Mouse (Mus musculus) megakaryocyte progenitor cell, adult 5-6 weeks (primary cell): ENCODE data around the gene Gpr4. TPM values are rescaled to one million over a fixed set of nuclear protein-coding genes. Genes with fewer than 3 reads are reported as not detected.

Experiments used
- ATAC-seq: replicated peaks from 2 replicates; pipeline ENCODE4 v1.8.0; 2016; ENCODE audit warnings: mild to moderate bottlenecking, moderate TSS enrichment, inconsistent platforms; ENCODE audit not compliant: poor library complexity
- total RNA-seq, 2 experiments: library from RNA; stranded (forward) in 1 of 2; stranded (reverse) in 1 of 2; fragments of 157-497, 149-512 nt in 1 of 2; fragments of 200-1000 nt in 1 of 2; gene quantifications; 2 replicates each; pipeline versions ENCODE4 v1.2.3 to v1.2.4; 2015 to 2017

The Gpr4 gene
- total RNA-seq (2015), result 0.12 TPM in 1 of 2 replicates, not detected in the other
- total RNA-seq (2017), result not detected in 2 replicates

DNA sequence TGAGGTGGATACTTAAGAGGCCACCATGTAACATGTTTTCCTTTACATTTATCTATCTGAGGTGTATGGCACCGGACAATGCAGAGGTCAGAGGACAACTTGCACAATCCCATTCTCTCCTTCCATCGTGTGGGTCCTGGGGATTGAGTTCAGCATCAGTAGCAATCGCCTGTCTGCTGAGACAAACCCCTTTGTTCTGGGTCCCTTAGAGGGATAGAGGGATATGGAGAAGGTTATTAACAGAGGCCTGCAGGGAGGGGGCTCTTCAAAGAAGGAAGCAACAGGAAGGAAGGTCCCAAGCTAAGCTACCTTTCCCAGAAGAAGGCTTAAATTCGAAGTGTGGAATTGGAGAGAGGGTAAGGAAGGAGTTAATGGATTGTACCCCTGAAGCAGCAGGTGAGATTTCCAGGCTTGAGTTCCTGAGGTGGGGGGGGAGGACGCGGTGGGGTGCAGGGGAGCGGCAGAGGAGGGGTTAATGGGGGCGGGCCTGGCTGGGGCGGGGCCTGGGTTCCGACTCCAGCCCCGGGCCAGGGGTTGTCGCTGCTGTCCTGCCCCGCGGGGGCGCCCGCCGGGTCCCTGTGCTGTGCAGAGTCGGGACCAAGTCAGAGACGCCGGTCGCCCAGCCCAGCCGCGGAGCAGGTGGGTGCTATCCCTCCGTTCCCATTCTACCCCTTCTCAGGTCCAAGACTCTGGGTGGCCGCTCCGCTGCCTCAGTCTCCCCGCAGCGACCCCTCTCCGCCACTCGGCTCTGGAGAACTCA is at the start of gene Gpr4:
Gene Gpr4, plus strand, starts transcription at position 543 of the 760 bp plus-strand sequence.
- ATAC-seq, result peak; percentile 51

DNA sequence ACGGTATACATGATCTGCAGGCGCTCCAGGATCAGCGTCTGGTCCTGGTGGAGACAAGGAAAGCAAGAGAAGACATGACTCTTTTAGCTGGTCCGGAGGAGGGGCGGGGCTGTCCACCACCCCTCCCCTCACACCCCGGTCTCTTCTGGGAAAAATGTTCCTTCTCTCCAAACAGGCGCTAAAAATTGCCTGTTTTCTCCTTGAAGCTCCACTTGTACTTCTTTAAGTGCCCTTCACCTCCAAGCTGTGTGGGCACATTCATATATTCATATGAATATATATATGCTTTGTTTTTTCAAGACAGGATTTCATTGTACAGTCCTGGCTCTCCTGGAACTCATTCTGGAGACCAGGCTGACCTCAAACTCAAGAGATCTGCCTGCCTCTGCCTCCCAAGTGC is 49.4 kb upstream of the Gpr4 start:
- ATAC-seq, result no peak

DNA sequence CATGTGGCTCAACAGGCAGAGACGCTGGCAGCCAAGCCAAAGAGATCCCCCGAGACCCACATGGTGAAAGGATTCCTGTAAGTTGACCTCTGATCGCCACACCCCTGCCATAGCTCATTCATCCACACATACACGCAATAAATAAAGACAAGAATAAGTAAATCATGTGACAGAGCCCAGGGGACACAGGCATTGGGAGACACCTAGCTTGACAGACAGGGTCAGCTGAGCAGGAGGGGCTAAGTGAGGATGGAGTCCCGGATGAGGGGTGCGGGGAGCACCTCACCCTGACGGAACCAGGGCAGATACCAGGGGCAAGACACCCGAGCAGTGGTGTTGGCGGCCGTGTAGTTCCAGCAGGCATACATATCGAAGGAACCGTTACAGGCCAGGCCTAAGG is 48.6 kb upstream of the Gpr4 start:
- ATAC-seq, result no peak

GRCm38 (mm10) chr7:19164189-19164588 is 48.1 kb upstream of the Gpr4 start:
- ATAC-seq, result peak; percentile 42

DNA sequence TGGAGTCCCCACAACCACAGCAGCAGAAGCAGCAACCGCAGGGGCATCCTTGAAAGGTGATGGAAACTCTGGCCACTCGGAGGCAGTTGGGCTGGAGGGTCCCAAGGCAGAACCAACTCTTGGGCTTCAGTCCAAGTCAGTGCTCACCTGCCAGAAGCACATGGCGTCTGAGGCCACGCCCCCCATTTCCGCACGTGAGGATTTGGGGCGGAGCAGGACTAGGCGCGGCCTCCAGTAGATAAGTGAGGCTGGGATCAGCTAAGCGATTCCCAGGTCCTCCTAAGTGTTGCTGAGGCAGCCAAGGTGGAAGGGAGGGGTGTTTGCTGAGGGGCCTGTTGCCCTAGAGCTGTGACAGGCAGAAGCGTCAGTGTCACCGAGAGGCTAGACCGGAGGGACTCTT is 47.4 kb upstream of the Gpr4 start:
- ATAC-seq, result peak; percentile 34

DNA sequence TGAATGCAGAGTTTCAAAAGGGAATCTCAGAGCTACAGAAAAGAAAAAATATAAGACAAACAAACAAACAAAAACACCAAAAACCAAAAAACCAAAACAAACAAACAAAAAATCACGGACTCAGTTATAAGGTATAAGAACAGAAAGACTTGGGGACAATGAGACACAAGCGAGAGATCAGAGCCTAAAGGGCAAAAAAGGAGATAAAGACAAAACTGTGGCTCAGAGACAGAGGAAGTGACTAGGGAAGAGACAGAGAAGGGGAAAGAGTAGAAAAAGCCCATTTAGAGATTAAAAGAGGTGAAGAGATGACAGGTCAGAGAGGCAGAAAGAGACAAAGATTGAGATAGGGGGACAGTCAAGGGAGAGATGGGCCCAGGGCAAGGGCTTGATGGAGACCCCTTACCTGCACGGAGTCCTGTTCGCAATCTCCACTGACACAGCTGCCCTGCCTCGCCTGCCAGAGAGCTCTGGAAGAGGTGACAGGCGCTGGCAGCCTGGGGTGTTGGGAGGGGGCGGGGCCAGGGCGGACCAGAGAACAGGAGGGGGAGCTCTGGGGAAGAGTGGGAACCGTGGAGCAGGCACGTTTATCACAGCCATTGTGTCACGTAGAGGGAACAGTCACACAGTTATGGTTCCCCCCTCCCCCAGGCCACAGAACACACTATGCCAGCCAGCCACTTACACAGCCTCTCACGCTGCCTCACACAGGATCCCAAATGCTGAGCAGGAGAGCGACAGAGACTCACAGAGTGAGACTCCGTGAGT is 46.5 kb upstream of the Gpr4 start, which contains the start of gene Gipr:
Gene Gipr, minus strand, starts transcription at position 472 of the 768 bp plus-strand sequence.
- peak; percentile 48 for ATAC-seq

DNA sequence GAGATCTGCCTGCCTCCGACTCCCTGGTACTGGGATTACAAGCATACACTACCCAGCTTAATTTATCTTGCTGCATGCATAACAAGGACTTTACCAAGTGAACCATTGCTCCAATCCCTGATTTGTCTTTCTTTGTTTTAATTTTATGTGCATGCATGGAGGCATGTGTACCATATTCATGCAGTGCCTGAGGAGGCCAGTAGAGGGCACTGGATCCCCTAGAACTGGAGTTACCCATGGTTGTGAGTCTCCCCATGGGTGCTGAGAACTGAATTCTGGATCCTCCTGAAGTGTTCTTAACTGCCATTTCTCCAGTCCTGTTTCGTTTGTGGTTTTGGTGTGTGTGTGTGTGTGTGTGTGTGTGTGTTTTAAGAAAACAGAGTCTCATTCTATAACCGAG is 45.3 kb upstream of the Gpr4 start:
- ATAC-seq, result no peak

DNA sequence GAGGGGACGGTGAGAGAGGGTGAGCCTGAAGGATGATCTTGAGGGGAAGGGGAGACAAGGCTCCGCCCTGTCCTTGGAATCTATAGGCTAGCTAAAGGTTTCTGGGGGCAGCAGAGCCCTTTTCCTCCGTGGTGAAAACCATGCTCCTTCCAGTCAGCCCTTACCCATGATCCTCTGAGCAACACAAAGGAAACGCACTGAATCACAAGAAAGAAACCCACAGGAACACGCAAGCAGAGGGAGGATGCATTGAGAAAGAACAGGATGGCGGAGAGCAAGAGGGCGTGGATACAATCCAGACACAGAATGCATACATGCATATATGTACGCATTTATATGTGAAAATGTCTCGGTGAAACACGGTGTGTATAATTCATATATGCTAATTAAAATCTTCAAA is 42.8 kb upstream of the Gpr4 start:
- no peak for ATAC-seq

GRCm38 (mm10) chr7:19170142-19170541 is 42.2 kb upstream of the Gpr4 start:
- no peak for ATAC-seq

DNA sequence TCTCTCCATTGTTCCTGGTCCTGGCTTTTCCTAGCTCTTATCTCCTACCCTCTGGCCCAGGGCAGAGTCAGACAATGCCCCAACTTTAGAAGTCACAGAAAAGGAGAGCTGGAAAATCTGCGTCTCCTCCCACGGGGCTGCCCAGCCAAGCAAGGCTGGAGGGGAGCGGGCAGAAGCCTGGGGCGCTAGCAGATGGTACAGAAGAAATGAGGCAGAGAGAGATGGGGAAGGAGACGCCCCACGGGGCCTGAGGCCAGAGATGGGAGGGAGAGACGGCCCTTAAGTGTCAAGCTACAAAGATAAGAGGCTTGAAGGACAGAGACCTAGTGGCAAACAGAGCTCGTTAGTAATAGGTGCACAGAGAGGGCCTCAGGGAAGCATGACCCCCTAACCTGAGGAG is 40.5 kb upstream of the Gpr4 start:
- ATAC-seq, result no peak

- ATAC-seq, result peak; percentile 84
Observed at GRCm38 (mm10) chr7:19172874-19173273, 39.5 kb upstream of the Gpr4 start.

DNA sequence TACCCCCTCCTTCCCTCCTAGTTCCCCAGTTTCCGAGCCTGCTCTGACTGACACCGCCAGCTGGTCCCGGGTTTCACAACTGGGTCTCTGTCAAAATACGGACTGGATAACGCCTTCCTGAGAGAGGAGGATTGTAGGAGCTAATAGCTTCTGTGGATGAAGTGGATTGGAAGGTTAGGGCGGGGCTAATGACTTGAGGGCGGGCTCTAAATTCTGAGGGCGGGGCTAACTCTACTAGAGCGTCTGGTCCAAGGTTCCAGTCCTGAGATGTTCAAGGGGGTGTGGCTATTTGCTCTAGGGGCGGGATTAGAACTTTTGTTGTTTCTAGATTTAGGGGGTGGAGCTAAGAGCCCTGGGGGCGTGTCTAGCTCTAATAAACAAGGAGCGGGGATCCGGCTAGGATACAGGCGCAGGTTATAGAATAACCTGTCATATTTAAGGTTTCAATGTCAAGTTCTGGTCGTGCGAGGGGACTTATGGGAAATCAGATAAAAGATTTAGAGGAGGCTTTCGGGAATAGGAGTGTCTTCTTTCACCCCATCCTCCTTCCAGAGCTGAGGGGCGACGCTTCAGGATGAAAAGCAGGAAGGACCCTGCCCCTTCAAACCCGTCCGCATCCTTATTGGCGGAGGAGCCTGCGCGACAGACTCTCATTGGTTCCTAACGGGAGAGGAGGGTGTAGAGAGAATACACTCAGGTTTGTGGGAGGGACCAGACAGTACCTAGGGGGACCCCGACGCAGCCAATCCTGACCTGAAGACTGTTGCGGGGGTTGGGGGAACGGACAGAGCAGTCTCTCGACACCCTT is 36.4 kb upstream of the Gpr4 start, which contains the start of gene Eml2:
Gene Eml2, plus strand, starts transcription at position 714 of the 808 bp plus-strand sequence.
- ATAC-seq, result peak; percentile 28

GRCm38 (mm10) chr7:19176516-19176947 is 35.8 kb upstream of the Gpr4 start:
- no peak for ATAC-seq

DNA sequence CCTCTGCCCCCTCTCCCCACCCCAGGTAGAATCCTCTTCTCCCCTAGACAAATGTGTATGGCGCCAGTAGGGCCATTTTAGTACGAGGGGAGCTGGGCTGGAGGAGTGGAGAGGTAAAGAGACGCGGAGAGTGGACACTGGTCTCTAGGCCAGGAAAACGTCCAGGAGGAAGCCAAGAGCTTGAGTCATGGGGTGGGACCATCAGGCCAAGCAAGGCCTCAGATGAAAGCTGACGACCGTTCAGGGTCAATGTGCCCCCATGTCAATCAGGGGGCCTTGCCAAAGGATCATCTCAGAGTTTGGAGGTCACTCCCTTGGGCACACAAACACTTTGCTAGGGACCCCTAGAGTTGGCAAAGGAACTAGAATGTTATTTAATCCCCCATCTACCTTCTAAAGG is 35.1 kb upstream of the Gpr4 start:
- no peak for ATAC-seq

DNA sequence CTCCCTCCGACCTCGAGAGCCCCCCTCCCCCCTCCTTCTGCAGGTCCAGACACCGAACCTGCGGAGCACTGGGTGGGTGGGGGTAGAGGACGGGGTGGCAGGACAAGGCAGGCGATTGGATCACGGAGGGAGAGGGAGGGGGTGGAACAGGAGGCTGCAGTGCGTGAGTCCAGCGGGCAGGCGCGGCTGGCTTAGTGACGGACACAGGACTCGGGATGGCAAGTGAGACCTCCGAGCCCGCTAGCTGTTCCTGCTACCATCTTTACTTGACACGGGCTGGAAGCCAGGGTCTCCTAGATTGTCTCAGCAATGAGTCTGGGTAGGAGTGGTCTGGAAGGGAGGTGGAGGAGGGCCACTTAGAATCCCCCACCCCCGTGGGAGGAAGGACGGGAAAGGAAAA is 34.3 kb upstream of the Gpr4 start:
- ATAC-seq, result no peak

DNA sequence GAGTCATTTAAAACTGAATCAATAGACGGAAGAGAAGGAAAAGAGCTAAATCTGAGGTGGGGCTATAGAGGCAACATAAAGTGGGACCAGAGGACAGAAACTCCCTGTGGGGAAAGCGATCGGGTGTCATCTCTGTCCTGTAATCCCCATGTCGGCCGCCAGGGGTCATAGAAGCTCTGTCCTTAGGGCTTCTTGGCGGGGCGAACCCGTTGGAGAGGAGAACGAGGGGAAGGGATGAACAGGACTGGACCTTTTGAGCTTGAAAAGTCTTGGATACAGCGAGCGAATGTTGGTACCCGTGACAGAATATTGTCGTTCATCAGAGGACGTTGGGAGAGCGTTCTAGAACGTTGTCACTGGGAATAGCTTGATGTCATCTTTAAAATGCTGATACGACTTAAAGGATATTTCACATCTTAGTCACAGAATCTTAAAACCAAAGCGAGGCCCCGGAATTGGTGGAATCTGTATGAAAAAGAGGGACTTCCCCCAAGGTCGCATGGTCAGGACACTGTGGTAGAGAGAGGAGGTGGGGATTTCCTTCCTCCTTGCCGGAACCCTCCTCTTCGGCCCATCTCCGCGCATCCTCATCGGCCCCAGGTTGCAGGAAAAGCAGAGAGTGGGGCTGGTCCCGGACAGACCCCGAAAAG is 33.8 kb upstream of the Gpr4 start:
- peak; percentile 54 for ATAC-seq

- peak; percentile 70 for ATAC-seq
Observed at GRCm38 (mm10) chr7:19179173-19179572, 33.2 kb upstream of the Gpr4 start.

DNA sequence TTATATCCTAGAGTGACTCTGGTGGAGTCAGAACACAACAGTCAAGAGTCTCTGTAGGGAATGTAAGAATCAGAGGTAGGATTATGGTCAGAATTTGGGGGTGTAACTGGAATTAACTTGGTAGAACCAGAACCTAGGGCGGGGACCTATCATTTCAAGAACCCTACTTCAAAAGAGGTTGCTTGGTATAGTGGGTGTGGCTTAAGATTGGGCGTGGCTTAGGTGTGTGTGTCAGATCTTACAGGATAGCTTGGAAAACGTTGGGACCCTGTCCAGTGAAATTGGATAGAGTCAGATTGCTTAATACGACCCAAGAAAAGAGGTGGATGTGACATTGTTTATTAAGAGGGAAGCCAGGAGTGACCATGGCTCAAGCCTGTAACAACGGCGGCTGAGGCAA is 32.4 kb upstream of the Gpr4 start:
- no peak for ATAC-seq

GRCm38 (mm10) chr7:19180862-19181429 is 31.4 kb upstream of the Gpr4 start:
- peak; percentile 24 for ATAC-seq

- no peak for ATAC-seq
Observed at GRCm38 (mm10) chr7:19184250-19184649, 28.1 kb upstream of the Gpr4 start.
